Mouse (Mus musculus): ENCODE results near the gene Slc44a5. TPM values are rescaled to one million over a fixed set of nuclear protein-coding genes. Genes with fewer than 3 reads are reported as not detected.
A peak's percentile ranks its signal among the peaks of the same experiment; 100 is the strongest.
"Not testable (repeated sequence)": the region's sequence is repeated elsewhere in the genome, so short reads cannot be mapped to it uniquely, and the experiment has no call there.

Gene Slc44a5
- total RNA-seq, 2 experiments from 2014 or later = not detected

- no peak for ATAC-seq (ENCODE audit: poor library complexity, severe bottlenecking)
These were observed 5.8 kb upstream of the Slc44a5 start for GRCm38 (mm10) chr3:153967447-153967846.

GRCm38 (mm10) chr3:153968549-153968948 is 4.7 kb upstream of the Slc44a5 start:
- ATAC-seq (ENCODE audit: poor library complexity, severe bottlenecking) = peak; percentile 87

GRCm38 (mm10) chr3:153969451-153969850 is 3.8 kb upstream of the Slc44a5 start:
- no peak for ATAC-seq (ENCODE audit: poor library complexity, severe bottlenecking)

- no peak for ATAC-seq (ENCODE audit: poor library complexity, severe bottlenecking)
These were observed 919 bp downstream of the Slc44a5 start for GRCm38 (mm10) chr3:153973949-153974760.

GRCm38 (mm10) chr3:153975060-153975459 is 1.8 kb downstream of the Slc44a5 start:
- peak; percentile 19; the same call in 1 of the 2 replicates for ATAC-seq (ENCODE audit: poor library complexity, severe bottlenecking)

- peak; percentile 72 for ATAC-seq (ENCODE audit: poor library complexity, severe bottlenecking)
These were observed 2.6 kb downstream of the Slc44a5 start for GRCm38 (mm10) chr3:153975791-153976190.

- ATAC-seq (ENCODE audit: poor library complexity, severe bottlenecking) = no peak
These were observed 7.4 kb downstream of the Slc44a5 start for GRCm38 (mm10) chr3:153980611-153981010.

GRCm38 (mm10) chr3:153984428-153985340 is 11.4 kb downstream of the Slc44a5 start:
- ATAC-seq (ENCODE audit: poor library complexity, severe bottlenecking) = peak; percentile 84

- no peak for ATAC-seq (ENCODE audit: poor library complexity, severe bottlenecking)
These were observed 26.7 kb downstream of the Slc44a5 start for GRCm38 (mm10) chr3:153999797-154000528.

- ATAC-seq (ENCODE audit: poor library complexity, severe bottlenecking) = no peak
These were observed 28.1 kb downstream of the Slc44a5 start for GRCm38 (mm10) chr3:154001348-154001747.

GRCm38 (mm10) chr3:154046876-154047275 is 73.6 kb downstream of the Slc44a5 start:
- ATAC-seq (ENCODE audit: poor library complexity, severe bottlenecking) = no peak

- no peak for ATAC-seq (ENCODE audit: poor library complexity, severe bottlenecking)
These were observed 80.1 kb downstream of the Slc44a5 start for GRCm38 (mm10) chr3:154053331-154053730.

- no peak for ATAC-seq (ENCODE audit: poor library complexity, severe bottlenecking)
These were observed 84.2 kb downstream of the Slc44a5 start for GRCm38 (mm10) chr3:154057464-154057863.

- ATAC-seq (ENCODE audit: poor library complexity, severe bottlenecking) = no peak
These were observed 85.0 kb downstream of the Slc44a5 start for GRCm38 (mm10) chr3:154058200-154058599.

GRCm38 (mm10) chr3:154071989-154072388 is 98.8 kb downstream of the Slc44a5 start:
- ATAC-seq (ENCODE audit: poor library complexity, severe bottlenecking) = not testable (repeated sequence)

GRCm38 (mm10) chr3:154075749-154076148 is 102.5 kb downstream of the Slc44a5 start:
- ATAC-seq (ENCODE audit: poor library complexity, severe bottlenecking) = no peak

- ATAC-seq (ENCODE audit: poor library complexity, severe bottlenecking) = no peak
These were observed 108.5 kb downstream of the Slc44a5 start for GRCm38 (mm10) chr3:154081687-154082086.

- no peak for ATAC-seq (ENCODE audit: poor library complexity, severe bottlenecking)
These were observed 109.0 kb downstream of the Slc44a5 start for GRCm38 (mm10) chr3:154082241-154082640.

- ATAC-seq (ENCODE audit: poor library complexity, severe bottlenecking) = no peak
These were observed 109.7 kb downstream of the Slc44a5 start for GRCm38 (mm10) chr3:154082961-154083360.

- no peak for ATAC-seq (ENCODE audit: poor library complexity, severe bottlenecking)
These were observed 116.8 kb downstream of the Slc44a5 start for GRCm38 (mm10) chr3:154089996-154090395.
